Mouse (Mus musculus): ENCODE data around the gene Oxld1. TPM values are rescaled to one million over a fixed set of nuclear protein-coding genes. Genes with fewer than 3 reads are reported as not detected.

Oxld1 gene
- polyA plus RNA-seq, 1 experiment: 15.4 TPM

DNA sequence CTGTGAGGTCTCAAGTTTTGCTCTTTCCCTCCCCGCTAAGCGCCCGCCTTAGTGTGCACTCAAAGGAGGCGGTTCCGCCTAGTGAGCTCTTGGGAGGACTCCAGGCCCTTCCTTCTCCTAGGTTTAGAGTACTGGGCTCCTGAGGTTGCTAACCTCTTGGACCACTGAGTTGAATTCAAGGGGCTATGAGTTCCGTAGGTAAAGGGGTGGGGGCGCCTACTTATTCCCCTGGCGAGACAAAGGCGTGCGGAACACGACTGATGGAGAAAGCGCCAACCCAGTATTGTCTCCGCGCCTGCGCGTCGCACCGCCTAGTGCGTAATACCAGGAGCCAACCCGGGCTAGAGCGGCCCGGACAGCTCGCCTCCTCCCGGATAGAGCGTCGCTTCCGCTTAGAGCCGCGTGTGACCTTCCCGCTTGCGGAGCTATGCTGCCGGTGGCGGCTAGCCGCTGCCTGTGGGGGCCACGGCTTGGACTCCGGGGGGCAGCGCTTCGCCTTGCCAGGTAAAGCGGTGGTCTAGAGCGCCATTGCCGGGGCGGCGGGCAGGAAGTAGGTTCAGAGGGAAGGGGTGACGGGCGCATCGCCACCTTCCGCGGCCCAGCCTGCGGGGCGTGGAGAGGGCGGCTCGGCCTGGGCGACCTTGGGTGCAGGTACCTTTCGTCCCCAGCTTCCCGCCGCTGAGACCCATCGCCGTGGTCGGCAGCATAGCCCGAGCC is 26.6 kb upstream of the Oxld1 start, which contains the start of gene Mrpl12:
Gene Mrpl12, plus strand, starts transcription at position 349 of the 717 bp plus-strand sequence.
- Histone ChIP-seq H3K27ac (ENCODE audit: insufficient read depth, low read depth, low read length) (peak within 1 kb of the TSS; percentile 66), H3K4me3 (ENCODE audit: insufficient read depth, low read length) (peak within 1 kb of the TSS; percentile 98), H3K4me1 (ENCODE audit: control insufficient read depth, insufficient read depth, low read length) (peaks cover 4% of the 10 kb centered on the region)
- TF ChIP-seq POLR2A (IDR thresholded peaks at IDR 0.05; ENCODE audit: borderline replicate concordance, low read depth, low read length) (0 out of 2 replicates have a peak, but pooled peaks have one; percentile 58), CTCF (IDR thresholded peaks at IDR 0.05; ENCODE audit: low read depth, low read length) (no peak)

DNA sequence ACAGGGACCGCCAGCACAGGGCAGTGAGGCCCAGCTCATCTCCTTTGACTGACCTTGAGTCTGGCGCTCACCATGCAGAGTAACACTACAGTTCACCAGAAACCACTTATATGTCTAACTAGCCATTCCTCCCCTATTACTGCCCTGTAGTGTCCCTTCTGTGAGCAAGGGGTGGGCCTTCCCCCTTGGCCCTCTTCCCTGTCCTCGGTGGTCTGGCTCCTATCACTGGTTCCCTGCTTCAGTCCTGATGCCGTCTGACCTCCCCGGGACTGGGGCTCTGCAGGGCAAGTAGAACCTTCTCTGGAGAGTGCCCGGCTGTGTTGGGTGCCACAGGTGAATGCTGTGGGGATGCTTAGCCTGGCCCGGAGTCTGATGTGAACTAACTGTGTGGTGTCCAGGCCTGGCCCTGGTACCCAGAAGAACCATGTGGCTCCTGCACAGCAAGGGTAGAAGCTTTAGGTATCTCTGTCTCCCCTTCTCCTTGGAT is 25.6 kb upstream of the Oxld1 start:
- peak overlapping the region; percentile 45; the same call in 1 of the 2 replicates for H3K27ac ChIP-seq (ENCODE audit: insufficient read depth, low read depth, low read length)
- peaks cover 4% of the 10 kb centered on the region; the same call in 1 of the 2 replicates for H3K4me1 ChIP-seq (ENCODE audit: control insufficient read depth, insufficient read depth, low read length)
- H3K4me3 ChIP-seq (ENCODE audit: insufficient read depth, low read length): peak overlapping the region; percentile 98
- TF ChIP-seq CTCF (IDR thresholded peaks at IDR 0.05; ENCODE audit: low read depth, low read length) (no peak), POLR2A (IDR thresholded peaks at IDR 0.05; ENCODE audit: borderline replicate concordance, low read depth, low read length) (no peak)

DNA sequence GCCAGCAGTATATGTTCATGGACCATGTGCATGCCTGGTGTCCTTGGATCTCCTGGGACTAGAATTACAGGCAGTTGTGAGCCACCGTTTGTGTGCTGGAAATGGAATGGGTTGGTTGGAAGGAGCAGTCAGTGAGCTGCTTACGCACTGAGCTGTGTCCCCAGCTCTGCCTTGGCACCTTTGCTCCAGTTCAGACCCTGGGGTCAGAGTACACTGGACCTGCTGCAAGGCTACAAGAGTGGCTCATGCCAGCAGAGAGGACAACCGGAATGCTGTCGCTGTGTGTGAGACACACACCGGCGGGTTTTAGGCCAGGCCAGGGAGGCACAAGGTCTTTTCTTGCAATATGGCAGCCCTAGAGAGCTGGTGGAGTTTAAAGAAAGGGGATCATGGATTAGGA is 14.2 kb upstream of the Oxld1 start:
- TF ChIP-seq CTCF (IDR thresholded peaks at IDR 0.05; ENCODE audit: low read depth, low read length) (no peak), POLR2A (IDR thresholded peaks at IDR 0.05; ENCODE audit: borderline replicate concordance, low read depth, low read length) (no peak)
- H3K4me1 ChIP-seq (ENCODE audit: control insufficient read depth, insufficient read depth, low read length): peaks cover 6% of the 10 kb centered on the region; the same call in 1 of the 2 replicates
- H3K27ac ChIP-seq (ENCODE audit: insufficient read depth, low read depth, low read length): no peak overlapping the region
- no peak overlapping the region for H3K4me3 ChIP-seq (ENCODE audit: insufficient read depth, low read length)

DNA sequence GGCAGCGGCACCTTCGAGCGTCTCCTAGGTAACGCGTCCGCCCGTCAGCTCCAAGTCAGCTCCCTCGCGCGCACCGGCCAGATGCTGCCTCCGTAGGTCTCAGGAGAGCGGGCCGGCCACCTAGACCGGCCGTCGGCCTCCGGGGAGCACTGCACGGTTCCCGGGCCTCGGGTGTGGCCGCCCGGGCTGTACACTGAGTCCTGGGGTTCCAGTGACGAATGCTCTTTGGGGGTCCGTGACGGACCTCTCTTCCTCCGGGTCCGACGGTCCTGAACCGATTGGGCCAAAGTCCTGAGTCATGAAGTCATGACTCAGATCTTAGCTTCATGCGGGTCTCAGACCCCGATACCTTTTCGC is 9.8 kb upstream of the Oxld1 start:
- TF ChIP-seq POLR2A (IDR thresholded peaks at IDR 0.05; ENCODE audit: borderline replicate concordance, low read depth, low read length) (no peak), CTCF (IDR thresholded peaks at IDR 0.05; ENCODE audit: low read depth, low read length) (no peak)
- H3K27ac ChIP-seq (ENCODE audit: insufficient read depth, low read depth, low read length): peak overlapping the region; percentile 18; the same call in 1 of the 2 replicates

DNA sequence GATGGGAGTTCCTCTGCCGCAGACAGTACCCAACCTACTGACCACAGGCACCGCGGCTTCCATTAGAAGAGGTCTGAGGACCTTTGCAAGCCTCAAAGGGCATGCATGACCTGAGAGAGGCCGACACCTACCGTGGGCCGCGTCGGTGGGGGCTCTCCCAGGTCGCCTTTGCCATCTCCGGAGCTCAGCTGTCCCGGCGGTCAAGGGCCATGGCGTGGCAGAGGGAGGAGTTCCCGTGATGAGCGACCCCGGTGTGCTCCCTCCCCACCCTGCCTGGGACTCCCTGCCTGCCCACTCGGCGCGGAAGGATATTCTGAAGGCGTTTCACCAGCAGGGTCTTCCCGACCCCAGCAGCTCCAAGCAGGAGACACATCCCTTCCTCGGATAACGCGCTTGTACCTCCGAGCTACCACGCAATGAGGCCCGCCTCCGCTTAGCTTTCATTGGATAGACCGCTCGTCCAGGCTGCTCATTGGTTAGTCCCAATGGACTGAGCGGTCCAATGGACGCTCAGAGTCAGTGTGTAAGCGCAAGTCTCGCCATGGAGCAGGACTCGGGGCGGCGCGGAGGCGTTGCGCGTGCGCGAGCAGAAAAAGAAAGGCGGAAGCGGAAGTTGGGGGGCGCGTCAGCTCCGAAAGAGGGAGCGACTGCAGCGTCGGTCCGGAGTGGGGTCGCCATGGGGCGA is 9.3 kb upstream of the Oxld1 start, which contains the start of gene Arl16:
Gene Arl16, minus strand, starts transcription at position 557 of the 685 bp plus-strand sequence.
- Histone ChIP-seq H3K4me1 (ENCODE audit: control insufficient read depth, insufficient read depth, low read length) (peaks cover 18% of the 10 kb centered on the region), H3K4me3 (ENCODE audit: insufficient read depth, low read length) (peak within 1 kb of the TSS; percentile 91), H3K27ac (ENCODE audit: insufficient read depth, low read depth, low read length) (peak within 1 kb of the TSS; percentile 18; the same call in 1 of the 2 replicates)
- TF ChIP-seq POLR2A (IDR thresholded peaks at IDR 0.05; ENCODE audit: borderline replicate concordance, low read depth, low read length) (no peak; the same call in 1 of the 2 replicates), CTCF (IDR thresholded peaks at IDR 0.05; ENCODE audit: low read depth, low read length) (no peak)

More for the DNA sequence above, 9.8 kb upstream of the Oxld1 start:
- H3K4me3 ChIP-seq (ENCODE audit: insufficient read depth, low read length): peak overlapping the region; percentile 66
- peaks cover 18% of the 10 kb centered on the region for H3K4me1 ChIP-seq (ENCODE audit: control insufficient read depth, insufficient read depth, low read length)

DNA sequence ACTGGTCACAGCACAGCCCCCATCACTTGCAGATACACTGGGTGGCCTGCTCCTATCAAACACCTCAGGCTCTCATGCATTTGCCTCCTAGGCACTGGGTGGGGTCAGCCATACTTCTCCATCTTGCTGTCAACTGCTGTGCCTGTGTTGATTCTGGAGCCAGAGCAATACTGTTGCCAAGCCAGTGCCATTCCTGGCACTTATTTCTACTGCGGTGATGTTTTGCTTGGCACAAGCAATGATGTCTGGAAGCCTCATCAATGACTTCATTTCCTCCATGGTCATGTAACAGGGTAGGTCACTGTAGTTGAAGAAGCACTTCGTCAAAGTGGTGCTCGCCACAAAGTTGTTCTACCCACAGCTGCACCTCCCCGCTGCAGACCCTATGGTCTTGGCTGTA is 7.7 kb upstream of the Oxld1 start:
- Histone ChIP-seq H3K27ac (ENCODE audit: insufficient read depth, low read depth, low read length) (no peak overlapping the region), H3K4me3 (ENCODE audit: insufficient read depth, low read length) (no peak overlapping the region), H3K4me1 (ENCODE audit: control insufficient read depth, insufficient read depth, low read length) (peaks cover 18% of the 10 kb centered on the region)
- no peak for TF ChIP-seq CTCF (IDR thresholded peaks at IDR 0.05; ENCODE audit: low read depth, low read length)
- TF ChIP-seq POLR2A (IDR thresholded peaks at IDR 0.05; ENCODE audit: borderline replicate concordance, low read depth, low read length): no peak

DNA sequence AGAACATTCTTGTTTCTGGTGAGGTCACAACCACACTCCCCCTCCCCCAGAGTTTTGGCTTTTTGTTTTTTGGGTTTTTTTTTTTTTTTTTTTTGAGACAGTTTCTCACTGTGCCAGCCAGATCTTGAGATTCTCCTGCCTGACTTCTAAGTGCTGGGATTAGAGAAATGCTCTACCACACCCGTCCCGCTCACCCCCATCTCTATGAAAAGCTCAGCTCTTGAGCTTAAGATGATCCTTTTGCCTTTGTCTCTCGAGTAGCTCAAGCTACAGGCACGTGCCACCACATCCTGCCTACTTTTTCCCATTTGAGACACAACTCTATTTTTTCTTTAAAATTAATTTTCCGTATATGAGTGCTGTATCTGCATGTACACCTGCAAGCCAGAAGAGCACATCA is 6.5 kb upstream of the Oxld1 start:
- Histone ChIP-seq H3K4me1 (ENCODE audit: control insufficient read depth, insufficient read depth, low read length) (peaks cover 18% of the 10 kb centered on the region), H3K4me3 (ENCODE audit: insufficient read depth, low read length) (no peak overlapping the region), H3K27ac (ENCODE audit: insufficient read depth, low read depth, low read length) (no peak overlapping the region)
- TF ChIP-seq POLR2A (IDR thresholded peaks at IDR 0.05; ENCODE audit: borderline replicate concordance, low read depth, low read length): no peak
- TF ChIP-seq CTCF (IDR thresholded peaks at IDR 0.05; ENCODE audit: low read depth, low read length): no peak

DNA sequence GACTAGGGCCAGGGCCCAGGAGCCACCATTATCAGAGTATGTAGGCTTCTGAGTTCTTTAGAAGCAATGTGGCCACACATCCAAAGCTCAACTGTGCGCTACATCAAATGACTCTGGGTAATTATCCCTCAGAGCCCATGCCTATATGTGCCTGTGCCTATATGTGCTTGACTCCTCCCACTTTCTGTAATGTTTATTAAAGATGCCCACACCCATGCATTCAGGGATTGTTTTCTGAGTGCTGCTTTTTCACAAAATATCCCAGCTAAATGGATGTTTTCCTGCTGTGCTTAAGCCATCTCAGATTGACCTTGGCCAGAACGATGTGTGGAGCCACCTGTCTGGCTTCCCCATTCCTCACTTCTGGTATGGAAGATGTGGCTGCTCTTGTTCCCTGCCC is 5.7 kb upstream of the Oxld1 start:
- no peak for TF ChIP-seq CTCF (IDR thresholded peaks at IDR 0.05; ENCODE audit: low read depth, low read length)
- TF ChIP-seq POLR2A (IDR thresholded peaks at IDR 0.05; ENCODE audit: borderline replicate concordance, low read depth, low read length): no peak
- Histone ChIP-seq H3K4me1 (ENCODE audit: control insufficient read depth, insufficient read depth, low read length) (peaks cover 14% of the 10 kb centered on the region), H3K27ac (ENCODE audit: insufficient read depth, low read depth, low read length) (no peak overlapping the region), H3K4me3 (ENCODE audit: insufficient read depth, low read length) (no peak overlapping the region)

DNA sequence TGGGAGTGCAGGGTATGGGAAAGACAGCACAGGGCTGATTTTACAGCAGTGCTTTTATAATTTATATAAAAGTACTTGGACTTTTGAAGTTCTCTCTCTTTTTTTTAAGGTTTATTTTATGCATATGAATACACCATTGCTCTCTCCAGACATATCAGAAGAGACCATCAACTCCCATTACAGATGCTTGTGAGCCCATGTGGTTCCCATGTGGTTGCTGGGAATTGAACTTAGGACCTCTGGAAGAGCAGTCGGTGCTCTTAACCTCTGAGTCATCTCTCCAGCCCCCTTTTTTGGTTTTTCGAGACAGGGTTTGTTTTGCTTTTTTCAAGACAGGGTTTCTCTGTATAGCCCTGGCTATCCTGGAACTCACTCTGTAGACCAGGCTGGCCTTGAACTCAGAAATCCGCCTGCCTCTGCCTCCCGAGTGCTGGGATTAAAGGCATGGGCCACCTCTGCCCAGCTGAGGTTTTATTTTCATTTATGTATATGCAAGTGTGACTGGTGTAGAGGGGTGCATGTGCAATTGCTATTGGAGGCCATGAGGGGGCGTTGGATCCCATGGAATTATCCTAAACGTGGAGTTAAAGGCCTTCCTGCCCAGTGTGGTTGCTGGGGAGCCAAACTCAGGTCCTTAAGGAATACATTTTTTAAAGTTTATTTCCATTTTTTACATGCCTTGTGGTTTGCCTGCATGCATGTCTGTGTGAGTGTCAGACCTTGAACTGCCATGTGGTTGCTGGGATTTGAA is 1.2 kb upstream of the Oxld1 start:
- H3K27ac ChIP-seq (ENCODE audit: insufficient read depth, low read depth, low read length): no peak overlapping the region
- no peak for TF ChIP-seq CTCF (IDR thresholded peaks at IDR 0.05; ENCODE audit: low read depth, low read length)
- no peak for TF ChIP-seq POLR2A (IDR thresholded peaks at IDR 0.05; ENCODE audit: borderline replicate concordance, low read depth, low read length)
- H3K4me1 ChIP-seq (ENCODE audit: control insufficient read depth, insufficient read depth, low read length): peaks cover 9% of the 10 kb centered on the region
- peak overlapping the region; percentile 78 for H3K4me3 ChIP-seq (ENCODE audit: insufficient read depth, low read length)
